Mouse (Mus musculus): ENCODE data around the gene Akt1s1.

Akt1s1 gene

GRCm38 (mm10) chr7:44853596-44854355, 5.0 kb downstream of the Akt1s1 start:
- DNase-seq = no peak

DNA sequence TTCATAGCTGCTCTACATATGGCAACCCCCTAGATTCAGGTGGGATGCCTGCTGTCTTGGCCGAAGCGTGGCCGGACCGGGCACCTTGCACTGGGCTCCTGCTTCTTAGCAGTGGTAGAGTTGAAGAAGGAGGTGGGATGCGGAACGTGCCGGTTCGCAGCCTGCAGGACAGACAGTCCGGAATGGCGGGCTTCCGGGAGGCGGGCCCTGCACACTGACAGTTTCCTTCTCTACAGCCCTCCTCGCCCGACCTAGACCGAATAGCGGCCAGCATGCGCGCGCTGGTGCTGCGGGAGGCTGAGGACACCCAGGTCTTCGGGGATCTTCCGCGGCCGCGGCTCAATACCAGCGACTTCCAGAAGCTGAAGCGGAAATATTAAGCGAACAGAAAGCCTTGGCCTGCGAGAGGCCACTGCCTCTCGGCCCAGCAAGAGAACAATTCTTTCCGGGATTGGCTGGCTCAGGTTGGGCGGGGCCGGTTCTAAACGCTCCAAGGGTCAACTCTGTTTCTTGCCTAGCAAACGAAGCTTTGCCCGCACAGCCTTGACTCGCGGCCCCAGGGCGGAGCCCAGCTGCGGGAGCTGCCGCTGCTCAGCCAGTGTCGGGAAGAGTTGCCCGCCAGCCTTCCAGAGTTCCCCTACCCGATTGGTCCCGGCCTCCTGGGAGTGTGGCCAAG, 5.7 kb downstream of the Akt1s1 start:
- DNase-seq = peak; percentile 95 to 96

- no peak for DNase-seq
Measured at GRCm38 (mm10) chr7:44855036-44855435, 6.2 kb downstream of the Akt1s1 start.

DNA sequence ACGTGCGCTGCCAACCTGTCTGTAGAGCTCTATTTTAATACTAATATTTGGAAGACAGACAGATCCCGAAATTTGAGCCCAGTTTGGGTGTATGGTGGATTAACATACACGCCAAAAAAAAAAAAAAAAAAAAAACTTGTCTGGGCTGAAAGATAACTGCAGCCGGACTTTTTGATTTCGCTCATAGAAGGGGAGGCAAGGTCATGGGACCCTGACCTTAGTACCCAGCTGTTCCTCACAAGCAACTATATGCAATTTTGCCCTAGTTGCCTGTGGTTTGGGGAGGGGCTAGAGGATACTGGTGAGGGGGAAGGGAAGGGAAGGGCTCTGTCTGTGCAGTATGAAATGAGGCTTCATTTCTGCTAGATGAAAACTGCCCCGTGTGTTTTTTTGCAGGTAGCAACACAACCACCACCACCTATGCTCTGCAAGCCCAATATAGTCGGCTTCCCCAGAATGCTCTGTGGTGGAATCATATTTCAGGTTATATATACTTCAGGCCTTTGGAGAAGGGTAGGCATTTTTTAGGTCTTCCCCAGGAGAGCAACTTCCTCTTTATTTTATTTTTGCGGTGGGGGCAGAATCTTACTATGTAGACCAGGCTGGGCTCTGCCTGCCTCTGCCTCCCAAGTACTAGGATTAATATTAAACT, 7.6 kb downstream of the Akt1s1 start:
- no peak for DNase-seq

GRCm38 (mm10) chr7:44857042-44857552, 8.3 kb downstream of the Akt1s1 start, which contains the start of gene Pnkp:
TSS of gene Pnkp (plus strand) at chr7:44857139.
- DNase-seq = peak; percentile 86 to 90

GRCm38 (mm10) chr7:44857905-44858304, 9.1 kb downstream of the Akt1s1 start:
- peak; percentile 42 to 55 for DNase-seq

DNA sequence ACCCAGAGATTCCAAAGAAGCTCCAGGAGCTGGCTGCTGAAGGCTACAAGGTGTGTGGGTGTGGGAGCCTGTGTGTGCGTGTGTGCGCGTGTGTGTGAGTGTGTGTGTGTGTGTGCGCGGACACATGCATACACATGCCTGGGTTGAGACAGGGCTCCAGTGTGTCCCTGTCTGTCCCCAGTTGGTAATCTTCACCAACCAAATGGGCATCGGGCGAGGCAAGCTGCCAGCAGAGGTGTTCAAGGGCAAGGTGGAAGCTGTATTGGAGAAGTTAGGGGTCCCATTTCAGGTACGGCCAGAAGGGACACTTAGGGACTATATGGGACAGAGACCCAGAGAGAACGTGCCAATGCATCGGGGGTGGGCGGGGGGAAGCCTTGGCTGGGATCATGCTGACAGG, 11.1 kb downstream of the Akt1s1 start:
- no peak for DNase-seq

DNA sequence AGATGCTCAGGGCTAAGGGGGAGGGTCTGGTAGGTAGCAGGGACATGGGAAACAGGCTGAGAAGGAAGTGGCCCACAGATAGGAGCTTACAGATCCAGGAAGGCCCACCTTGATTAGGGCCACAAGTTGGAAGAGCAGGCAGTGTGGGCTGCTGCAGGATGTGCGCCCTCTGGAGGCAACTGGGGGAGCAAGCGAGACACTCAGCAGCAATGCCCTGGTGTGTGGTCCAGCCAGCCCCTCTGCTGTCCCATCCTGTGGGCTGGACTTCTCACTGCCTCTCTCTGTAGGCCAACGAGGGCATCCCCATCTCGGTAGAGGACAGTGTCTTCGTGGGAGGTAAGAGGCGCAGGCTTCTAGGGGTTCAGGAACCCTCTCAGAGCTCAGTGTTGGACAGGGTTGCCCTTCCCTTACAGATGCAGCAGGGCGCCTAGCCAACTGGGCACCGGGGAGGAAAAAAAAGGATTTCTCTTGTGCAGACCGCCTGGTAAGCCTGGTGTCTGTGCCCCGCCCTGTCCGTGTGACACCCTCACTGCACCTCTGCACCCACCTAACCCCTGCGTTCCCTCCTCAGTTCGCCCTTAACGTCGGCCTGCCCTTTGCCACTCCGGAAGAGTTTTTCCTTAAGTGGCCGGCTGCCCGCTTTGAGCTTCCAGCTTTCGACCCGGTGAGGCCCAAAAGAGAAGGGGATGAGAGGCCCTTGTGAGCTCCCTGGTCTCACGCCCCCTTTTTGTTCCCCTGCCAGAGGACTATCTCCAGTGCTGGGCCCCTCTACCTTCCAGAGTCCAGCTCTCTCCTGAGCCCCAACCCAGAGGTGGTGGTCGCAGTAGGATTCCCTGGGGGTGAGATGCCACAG, 12.0 kb downstream of the Akt1s1 start:
- DNase-seq = peak; percentile 54 to 87

GRCm38 (mm10) chr7:44861429-44861816, 12.6 kb downstream of the Akt1s1 start:
- DNase-seq = no peak

- DNase-seq = no peak
Measured at GRCm38 (mm10) chr7:44862434-44862833, 13.6 kb downstream of the Akt1s1 start.

- no peak for DNase-seq
Measured at GRCm38 (mm10) chr7:44863210-44863609, 14.4 kb downstream of the Akt1s1 start.

DNA sequence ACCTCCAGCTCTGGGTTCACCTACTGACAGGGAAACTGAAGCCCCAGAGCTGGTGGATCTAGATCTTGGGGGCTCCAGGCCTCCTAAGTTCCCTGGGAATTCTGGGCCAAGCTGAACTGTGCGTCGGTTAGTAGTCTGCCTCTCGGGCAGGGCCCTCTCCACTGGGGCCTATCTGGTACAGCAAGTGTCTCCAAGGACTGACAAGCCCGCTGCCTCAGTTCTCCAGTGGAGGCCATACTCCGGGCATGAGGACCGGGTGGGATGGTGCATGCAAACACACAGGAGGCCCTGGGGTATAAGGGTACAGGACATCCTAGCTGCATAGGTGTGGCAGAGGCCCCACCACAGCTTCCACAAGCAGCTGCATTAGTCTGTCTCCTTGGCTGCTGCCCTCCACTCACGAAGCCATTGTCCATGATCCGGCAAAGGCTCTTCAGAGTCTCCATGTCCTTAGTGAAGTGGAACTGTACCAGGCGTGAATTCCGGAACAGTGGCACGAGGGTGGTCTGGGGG, 15.2 kb downstream of the Akt1s1 start:
- DNase-seq = no peak

DNA sequence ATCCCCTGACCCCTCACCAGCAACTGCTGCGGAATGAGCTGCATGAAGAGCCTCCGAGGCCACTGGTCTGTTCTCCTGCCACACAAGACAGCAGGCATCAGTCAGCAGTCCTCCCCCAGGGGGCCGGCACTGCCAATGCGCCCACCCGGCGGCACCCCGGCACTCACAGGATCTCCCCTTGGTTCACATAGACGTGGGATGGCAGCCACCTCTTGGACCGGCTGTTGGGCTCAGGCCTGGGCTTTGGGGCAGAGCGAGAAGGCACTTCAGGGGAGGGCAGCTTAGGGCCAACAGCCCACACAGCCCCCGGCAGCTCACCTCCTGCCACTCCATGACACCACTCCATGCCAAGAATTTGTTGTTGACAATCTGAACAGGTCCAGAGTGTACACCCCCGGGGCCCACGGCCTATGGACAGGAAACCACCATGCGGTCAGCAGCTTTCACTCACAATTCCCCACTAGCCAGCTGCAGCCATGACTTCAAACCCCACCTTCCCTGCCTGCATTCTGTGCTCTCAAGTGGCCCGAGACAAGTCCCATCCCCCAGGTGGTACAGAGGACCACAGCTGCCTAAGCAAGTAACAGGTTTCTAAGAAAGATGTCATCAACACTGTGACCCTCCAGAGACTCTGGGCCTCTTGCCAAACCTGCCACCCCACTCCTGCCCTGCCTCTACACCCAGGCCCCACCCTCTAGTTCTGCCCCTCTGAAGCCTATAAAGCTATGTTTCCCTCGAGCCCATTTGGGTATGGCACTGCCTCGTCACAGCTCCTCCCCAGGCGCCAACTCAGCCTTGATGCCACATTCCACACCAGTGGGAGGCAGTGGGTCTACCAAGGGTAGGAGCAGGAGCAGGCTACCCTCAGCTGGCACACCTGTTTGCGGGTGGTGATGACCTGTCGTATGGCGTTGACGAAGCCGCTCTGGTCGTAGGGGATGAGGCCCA, 16.1 kb downstream of the Akt1s1 start:
- DNase-seq = no peak

DNA sequence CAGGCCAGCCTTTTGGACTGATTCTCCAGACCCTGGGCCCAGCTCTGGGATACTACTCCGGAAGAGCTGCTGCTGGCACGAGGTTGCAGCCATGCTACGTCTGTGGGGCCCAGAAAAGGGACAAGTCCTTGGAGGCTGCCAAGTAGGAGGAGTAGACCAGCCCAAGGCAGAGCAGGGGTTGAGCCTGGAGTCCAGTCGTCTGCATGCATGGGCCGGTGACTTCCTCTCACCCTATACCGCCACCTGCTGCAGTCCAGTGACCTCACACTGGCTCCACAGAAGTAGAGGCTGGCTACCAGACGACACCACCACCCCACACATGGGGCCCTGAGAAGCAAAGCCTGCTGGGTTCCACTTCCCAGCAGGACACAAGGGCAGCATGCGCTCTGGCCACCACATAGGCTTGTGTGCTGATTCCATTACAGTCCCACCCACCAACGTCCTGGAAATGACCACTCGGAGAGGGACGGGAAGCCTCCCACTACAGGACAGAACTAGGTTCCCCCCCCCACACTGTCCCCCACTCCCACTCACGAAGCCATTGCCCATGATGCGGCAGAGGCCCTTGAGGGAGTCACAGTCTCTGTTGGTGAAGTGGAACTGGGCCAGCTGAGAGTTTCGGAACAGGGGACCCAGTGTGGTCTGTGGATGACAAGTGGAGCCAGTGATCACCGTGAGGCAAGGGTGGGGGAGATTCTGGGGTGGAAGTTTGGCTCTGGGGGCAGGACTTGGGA, 17.7 kb downstream of the Akt1s1 start:
- DNase-seq = peak; percentile 72 to 75

DNA sequence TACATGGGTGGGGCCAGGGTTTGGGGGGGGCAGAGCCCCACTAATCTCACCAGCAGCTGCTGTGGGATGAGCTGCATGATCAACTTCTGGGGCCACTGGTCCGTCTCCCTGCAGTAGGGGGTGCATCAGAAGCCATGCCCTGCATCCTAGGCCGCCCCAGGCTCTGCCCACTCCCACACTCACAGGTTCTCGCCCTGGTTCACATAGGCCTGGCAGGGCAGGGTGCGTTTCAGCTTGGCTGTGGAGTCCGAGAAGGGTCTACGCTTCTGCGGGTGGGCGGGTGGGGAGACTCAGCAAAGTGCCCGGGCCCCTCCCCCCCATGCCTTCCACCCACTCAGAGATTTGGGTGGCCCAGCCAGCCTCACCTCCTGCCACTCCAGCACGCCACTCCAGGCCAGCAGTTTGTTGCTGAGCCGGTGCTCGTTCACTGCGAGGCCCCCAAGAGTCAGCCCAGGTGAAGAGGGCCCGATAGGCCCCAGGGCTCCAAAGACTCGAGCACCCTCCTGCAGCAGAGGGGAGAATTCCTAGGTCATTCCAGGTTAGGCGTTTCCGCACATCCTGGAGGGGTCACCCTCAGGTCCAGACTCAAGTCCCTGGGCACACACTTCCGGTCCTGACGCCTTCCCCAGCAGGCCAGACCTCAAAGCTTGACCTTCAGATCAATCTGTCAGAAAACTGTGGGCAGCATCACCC, 18.4 kb downstream of the Akt1s1 start:
- no peak for DNase-seq

- no peak for DNase-seq
Measured at GRCm38 (mm10) chr7:44867802-44868201, 19.0 kb downstream of the Akt1s1 start.

DNA sequence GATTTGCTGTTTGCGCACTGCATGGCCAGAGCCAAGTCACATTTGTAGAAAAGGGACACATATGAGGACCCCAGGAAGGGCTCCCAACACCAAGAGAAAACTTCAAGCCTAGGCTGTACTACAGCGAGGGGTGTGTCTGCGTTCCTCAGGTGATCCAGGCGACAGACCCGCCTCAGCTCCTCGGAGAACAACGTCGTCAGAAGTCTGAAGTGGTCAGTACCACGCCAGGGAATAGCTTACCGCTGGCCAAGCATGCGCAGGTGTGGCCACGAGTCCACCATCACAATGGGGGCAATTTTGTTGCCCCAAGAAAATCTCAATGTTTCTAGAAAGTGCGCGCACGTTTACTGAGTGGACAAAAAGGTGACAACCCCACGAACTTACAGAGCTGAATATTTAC, 19.7 kb downstream of the Akt1s1 start:
- peak; percentile 44 to 54 for DNase-seq

DNA sequence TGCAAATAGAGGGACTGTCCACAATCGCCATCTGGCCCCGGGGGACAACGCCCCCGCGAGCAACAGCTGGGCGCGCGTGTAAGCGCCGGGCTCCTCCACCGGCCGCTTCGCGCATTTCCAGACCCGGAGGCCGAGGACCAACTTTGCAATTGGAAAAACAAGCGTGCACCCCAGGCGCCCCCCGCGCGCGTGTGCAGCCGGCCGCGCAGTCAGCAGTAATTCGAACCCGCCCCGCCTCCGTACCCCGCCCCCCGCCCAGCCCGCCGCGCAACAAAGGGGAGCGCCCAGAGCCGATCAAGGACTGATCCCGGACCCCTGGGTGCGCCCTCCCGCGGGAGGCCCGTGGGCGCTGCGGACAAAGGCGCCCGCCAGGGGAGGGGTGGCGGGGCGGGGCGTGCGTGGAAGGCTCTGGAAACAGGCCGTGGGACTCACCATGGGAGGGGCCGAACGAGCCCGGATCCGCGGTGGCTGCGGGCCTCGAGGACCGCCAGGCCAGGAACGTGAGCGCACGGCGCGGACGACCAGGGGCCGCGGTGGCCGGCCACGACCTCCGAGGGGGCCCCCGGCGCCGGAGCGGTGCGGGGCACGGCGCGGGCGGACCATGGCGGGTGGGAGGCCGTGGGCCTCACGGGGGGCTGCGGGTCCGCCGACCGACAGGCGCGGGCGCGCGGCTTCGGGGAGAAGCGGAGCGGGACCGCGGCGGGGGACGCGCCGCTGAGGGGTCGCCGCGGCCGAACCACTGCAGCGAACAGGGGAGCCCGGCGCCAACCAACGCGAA, 20.3 kb downstream of the Akt1s1 start:
- DNase-seq = peak; percentile 62 to 83
